Mouse (Mus musculus) embryonic stem cell, embryonic (primary cell): Measurements from ENCODE around the gene Mllt6.

ENCODE experiments used
- CTCF ChIA-PET, 4 experiments: fragments of 300-600 bp in 2 of 4; fragments of 350-600 bp in 2 of 4; sonication (Branson Sonifier 250); formaldehyde crosslinking; loops; one replicate each; lab custom pipeline; 2022; ENCODE audit warnings: inconsistent platforms in 2 of 4; lab: Charles Lee
- POLR2A ChIA-PET, 4 experiments: fragments of 300-600 bp in 2 of 4; fragments of 350-600 bp in 2 of 4; sonication (Branson Sonifier 250); formaldehyde crosslinking; loops; one replicate each; lab custom pipeline; 2022; ENCODE audit warnings: antibody characterized with exemption in 4 of 4, inconsistent platforms in 1 of 4; lab: Charles Lee

Mllt6 gene

DNA sequence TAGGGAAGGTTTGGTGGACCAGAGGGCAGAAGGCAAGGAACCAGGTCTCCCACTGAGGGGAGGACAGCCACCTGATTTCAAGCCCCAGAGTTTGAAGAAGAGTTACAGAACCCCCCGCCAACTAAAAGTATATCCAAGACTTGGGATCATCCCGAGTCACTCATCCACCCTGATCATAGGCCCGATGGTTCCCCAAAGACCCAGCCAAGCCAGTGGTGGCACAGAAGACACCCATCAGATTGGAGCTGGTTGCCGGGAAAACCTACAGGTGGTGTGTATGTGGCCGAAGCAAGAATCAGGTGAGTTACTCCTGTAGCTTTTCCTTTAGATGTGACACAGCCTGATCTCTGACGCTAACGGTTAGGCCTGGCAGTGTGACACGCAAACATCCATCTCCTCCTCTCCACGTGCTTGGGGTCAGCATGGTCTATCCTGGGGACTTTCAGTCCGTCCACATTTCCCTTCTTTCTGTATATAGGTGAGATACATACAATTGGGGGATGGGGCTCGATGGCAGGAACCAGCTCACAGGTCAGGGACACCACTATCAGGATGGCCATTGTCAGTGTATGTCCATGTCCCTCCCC is 23.2 kb downstream of the Mllt6 start:
- ChIA-PET CTCF (interaction anchor here in 3 of 4 experiments (0.5 to 2.0 kb wide), 13 partner anchors 9 to 1380 kb away, joined by 3 to 14 read pairs (median 6); no protein-coding TSS in a partner anchor), POLR2A (interaction anchor here (0.7 to 2.1 kb wide), 48 partner anchors 8 to 600 kb away, joined by 3 to 46 read pairs (median 8); partner anchors contain the start of genes Pcgf2 (in 3 of the 4), Psmb3 (in 3 of the 4), Mllt6 (in 2 of the 4) and 1700001P01Rik (in 1 of the 4))

DNA sequence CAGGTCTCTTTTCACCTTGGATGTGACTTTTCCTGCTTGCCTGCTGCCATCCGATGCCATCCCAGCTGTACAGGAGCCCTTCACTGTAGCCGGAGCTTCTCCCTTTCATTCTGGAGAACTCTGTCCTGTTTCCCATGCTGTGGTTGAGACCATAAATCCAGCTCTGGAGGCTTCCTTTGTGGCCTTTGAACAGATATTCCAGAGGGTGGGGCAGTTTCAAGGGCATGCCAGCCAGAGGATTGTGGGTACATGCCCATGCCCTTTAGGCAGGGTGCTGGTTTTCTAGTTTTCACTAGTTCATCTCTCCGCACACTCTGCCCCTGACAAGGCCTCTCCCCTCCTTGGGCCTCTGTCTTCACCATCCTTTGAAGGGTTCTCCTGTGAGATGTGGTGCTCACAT is 23.8 kb downstream of the Mllt6 start:
- ChIA-PET CTCF (interaction anchor here in 3 of 4 experiments (1.3 to 2.0 kb wide), 8 partner anchors 10 to 55 kb away, joined by 4 to 14 read pairs (median 9); no protein-coding TSS in a partner anchor), POLR2A (interaction anchor here (1.1 to 2.1 kb wide), 39 partner anchors 7 to 600 kb away, joined by 3 to 46 read pairs (median 9); partner anchors contain the start of genes Pcgf2 (in 3 of the 4), Mllt6 (in 2 of the 4), 1700001P01Rik (in 1 of the 4) and Pip4k2b (in 1 of the 4))

DNA sequence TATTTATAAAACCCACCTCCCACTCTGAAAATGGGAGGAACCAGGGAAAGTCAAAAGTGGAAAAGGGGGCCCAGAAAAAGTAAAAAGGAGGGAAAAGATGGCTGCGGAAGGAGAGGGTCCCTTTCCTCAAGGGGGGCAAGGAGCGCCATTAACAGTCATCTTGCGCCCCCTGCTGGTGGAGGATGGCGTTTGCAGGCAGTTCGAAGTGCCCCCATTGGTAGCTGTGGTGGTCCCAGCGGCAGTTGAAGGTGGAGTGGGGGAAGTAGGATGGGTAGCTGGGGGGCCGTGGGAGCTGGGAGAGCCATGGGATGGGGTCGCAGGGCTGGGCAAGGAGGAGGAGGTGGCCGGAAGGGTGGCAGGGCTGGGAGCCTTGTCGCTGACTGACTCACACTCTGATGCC is 26.6 kb downstream of the Mllt6 start:
- ChIA-PET POLR2A (interaction anchor here (0.6 to 20.0 kb wide), 12 partner anchors 9 to 88 kb away, joined by 3 to 941 read pairs (median 5); partner anchors contain the start of gene Mllt6 (in 2 of the 4)), CTCF (interaction anchor here (0.6 to 5.1 kb wide), 29 partner anchors 8 to 882 kb away, joined by 3 to 46 read pairs (median 3); partner anchors contain the start of gene Psmb3 (in 2 of the 4))

DNA sequence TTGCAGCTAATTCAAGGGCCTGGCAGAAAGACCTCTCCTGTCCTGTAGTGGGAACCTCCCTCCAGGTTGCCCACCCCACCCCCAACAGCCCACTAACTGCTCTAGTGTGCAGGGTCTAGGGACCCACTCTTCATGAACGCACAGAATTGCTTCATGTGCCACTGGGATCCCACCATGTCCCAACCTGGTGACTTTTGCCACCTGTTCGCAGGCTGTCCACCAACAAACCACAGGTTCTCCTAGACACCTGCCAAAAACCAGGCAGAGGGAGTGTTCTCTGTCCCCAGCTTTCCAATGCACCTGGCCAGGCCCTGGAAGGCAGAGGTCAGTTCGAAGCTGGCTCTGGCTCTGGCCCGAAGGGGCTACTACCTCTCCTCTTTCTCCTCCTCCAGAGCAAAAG is 31.2 kb downstream of the Mllt6 start:
- POLR2A ChIA-PET = interaction anchor here in 2 of 4 experiments (1.1 to 20.0 kb wide), 13 partner anchors 8 to 62 kb away, joined by 3 to 941 read pairs (median 9); partner anchors contain the start of genes Mllt6 (in 2 of the 2) and Psmb3 (in 2 of the 2)
- CTCF ChIA-PET = interaction anchor here in 2 of 4 experiments (1.6 to 3.0 kb wide), 2 partner anchors 50 kb away, joined by 6 to 8 read pairs; no protein-coding TSS in a partner anchor

DNA sequence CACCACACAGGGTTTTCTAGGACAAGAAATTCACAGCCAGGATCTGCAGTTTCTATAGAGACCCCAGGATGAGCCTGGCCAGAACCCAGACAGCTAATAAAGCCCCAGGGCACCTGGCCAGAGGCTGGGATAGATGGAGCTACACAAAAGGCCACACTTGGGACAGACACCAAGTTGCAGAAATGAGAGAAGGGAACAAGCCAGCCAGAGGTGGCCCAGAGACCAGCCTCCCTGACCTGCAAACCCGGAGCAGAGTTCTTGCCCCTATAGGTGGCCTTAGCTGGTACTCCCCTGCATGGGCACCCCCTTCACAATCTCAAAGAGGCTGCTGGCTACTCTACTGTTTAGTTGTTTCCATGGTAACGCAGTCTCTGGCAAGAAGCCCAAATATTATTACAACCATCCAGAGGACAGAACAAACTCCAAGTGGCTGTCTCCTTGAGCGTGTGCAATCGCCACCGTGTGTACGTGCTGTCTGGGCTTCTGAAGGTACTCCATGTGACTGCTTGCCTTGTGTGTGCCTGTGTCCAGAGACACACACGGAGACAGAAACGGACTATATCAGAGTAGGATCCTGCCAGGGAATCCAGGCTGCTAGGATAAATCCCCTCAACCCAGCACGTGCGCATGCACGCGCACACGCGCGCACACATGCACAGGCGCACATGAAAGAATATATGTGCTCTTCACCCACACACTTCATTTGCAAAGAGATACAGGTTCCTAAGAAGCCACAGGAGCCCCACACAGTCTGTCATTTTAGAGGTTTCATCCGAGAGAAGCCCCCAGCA is 31.9 kb downstream of the Mllt6 start:
- ChIA-PET POLR2A (interaction anchor here in 3 of 4 experiments (0.6 to 20.0 kb wide), 20 partner anchors 8 to 220 kb away, joined by 3 to 941 read pairs (median 8); partner anchors contain the start of genes Cisd3 (in 2 of the 3), Mllt6 (in 2 of the 3) and Psmb3 (in 2 of the 3)), CTCF (interaction anchor here in 2 of 4 experiments (0.6 to 2.1 kb wide), 5 partner anchors 29 to 129 kb away, joined by 3 to 11 read pairs (median 3); no protein-coding TSS in a partner anchor)

DNA sequence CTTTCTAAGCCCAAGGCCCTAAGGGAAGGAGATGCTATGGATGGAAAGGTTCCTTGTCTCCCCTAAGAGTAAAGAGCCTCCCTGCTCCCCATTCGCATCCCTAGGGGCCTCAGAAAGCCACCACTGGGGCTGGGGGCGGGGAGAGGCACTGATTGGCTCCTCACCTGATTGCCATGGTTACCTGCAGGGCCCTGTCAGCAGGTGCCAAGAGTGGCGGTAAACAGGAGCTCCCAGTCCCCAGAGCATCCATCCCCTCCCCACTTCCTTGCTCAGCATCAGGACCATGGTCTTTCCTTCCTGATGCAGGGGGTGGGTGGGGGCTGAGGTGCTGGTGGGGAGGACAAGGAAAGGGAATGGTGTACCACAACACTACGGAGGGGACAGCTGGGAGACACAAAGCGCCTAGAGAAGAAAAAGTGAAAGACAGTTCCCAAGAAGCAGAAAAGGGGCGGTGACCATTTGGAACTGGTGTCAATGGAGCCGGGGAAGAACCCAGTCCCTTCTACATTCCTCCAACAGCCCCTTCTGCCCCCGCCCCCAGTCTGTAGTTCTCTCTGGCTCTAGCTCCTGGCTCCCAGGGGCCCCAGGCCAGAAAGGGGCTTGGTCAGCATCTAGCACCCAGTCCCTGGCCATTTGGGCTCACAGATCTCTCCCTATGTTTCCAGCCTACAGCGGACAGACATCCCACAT is 32.6 kb downstream of the Mllt6 start:
- ChIA-PET POLR2A (interaction anchor here (0.5 to 20.0 kb wide), 30 partner anchors 9 to 268 kb away, joined by 3 to 941 read pairs (median 6); partner anchors contain the start of genes Cisd3 (in 2 of the 4), Mllt6 (in 2 of the 4) and 1700001P01Rik (in 1 of the 4)), CTCF (interaction anchor here in 2 of 4 experiments (0.6 to 2.1 kb wide), 8 partner anchors 17 to 129 kb away, joined by 3 to 11 read pairs (median 4); no protein-coding TSS in a partner anchor)

DNA sequence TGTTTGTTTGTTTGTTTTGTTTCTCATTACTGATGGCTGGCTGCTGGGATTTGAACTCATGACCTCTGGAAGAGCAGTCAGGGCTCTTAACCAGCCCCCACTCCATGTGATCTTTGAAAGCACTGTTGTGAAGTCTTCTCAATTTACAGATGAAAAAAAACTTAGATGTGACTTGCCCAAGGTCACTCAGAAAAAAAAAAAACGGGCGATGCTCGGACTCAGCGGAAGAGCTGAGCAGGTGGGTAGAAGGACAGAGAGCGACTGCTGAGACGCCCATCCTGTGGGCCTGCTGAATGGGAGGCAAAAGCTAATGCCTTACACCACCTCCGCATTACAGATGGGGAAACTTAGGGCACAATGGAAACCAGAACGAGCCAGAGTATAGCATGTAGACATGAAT is 33.5 kb downstream of the Mllt6 start:
- POLR2A ChIA-PET = interaction anchor here (0.5 to 20.0 kb wide), 36 partner anchors 10 to 269 kb away, joined by 3 to 941 read pairs (median 6); partner anchors contain the start of genes Epop (in 3 of the 4), Cisd3 (in 2 of the 4), Mllt6 (in 2 of the 4) and 1700001P01Rik (in 1 of the 4)

DNA sequence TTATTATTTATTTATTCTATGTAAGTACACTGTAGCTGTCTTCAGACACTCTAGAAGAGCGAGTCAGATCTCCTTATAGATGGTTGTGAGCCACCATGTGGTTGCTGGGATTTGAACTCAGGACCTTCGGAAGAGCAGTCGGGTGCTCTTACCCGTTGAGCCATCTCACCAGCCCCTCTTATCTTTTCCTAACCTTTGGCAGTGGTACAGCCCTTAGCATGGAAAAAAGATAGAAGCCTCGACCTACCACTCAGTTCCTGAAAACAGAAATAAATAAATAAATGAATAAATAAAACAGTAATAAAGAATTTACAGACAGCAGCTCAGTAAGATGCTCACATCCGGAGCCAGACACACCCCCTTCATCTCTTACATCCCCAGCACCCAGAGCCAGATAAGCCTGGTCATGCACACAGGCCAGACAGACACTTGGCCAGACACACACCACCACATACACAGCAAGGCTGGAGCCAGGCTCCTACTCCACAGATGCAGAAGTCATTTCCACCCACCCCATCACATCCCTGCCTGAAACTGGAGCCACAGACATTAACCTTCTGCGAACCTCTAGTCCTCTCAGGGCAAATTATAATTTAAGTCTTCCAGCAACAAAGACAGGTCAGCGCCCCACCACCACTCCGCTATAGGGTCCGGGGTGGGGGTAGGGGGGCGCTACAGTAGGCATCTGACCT is 34.1 kb downstream of the Mllt6 start:
- ChIA-PET POLR2A (interaction anchor here (0.5 to 20.0 kb wide), 54 partner anchors 8 to 316 kb away, joined by 3 to 941 read pairs (median 5); partner anchors contain the start of genes Cisd3 (in 3 of the 4), Epop (in 3 of the 4), Mllt6 (in 3 of the 4) and 1700001P01Rik (in 2 of the 4)), CTCF (interaction anchor here in 3 of 4 experiments (0.5 to 2.9 kb wide), 19 partner anchors 7 to 283 kb away, joined by 3 to 33 read pairs (median 5); partner anchors contain the start of gene Cisd3 (in 1 of the 3))

More for the DNA sequence above, 33.5 kb downstream of the Mllt6 start:
- CTCF ChIA-PET = interaction anchor here in 3 of 4 experiments (0.5 to 2.1 kb wide), 9 partner anchors 19 to 283 kb away, joined by 3 to 11 read pairs (median 5); no protein-coding TSS in a partner anchor

DNA sequence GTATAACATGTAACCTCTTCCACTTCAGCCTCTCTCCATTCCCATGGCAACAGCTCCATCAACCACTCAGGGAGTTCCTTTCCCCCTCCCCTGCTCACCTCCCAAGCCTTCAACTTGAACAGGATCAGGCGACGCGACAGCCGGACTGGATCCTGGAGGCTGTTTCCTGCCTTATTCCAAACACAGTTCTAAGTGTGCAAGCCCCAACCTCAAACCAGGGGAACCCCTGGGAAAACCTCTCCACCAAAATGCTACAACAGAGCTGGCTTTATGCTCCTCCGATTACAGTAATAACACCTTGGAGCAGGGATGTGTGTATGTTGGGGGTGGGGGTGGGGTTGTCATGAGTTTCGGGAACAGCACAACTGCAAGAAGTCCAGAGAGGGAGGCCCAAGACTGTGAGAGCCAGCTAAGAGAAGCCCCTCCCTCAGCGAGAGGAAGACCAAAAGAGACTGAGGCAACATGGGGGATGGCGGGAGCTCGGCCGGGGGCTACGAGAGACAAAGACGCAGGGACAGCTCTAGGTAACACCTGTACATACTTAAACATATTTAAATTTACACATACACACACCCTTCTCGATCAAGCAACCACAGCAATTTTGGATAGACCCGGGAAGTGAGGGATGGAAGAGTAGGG is 34.8 kb downstream of the Mllt6 start:
- CTCF ChIA-PET = interaction anchor here (0.5 to 3.0 kb wide), 39 partner anchors 8 to 263 kb away, joined by 3 to 33 read pairs (median 4); partner anchors contain the start of genes Cisd3 (in 1 of the 4) and Pip4k2b (in 1 of the 4)
- POLR2A ChIA-PET = interaction anchor here (0.5 to 20.0 kb wide), 75 partner anchors 8 to 656 kb away, joined by 3 to 941 read pairs (median 5); partner anchors contain the start of genes Cisd3 (in 4 of the 4), Epop (in 3 of the 4), Mllt6 (in 3 of the 4) and 1700001P01Rik (in 2 of the 4)

DNA sequence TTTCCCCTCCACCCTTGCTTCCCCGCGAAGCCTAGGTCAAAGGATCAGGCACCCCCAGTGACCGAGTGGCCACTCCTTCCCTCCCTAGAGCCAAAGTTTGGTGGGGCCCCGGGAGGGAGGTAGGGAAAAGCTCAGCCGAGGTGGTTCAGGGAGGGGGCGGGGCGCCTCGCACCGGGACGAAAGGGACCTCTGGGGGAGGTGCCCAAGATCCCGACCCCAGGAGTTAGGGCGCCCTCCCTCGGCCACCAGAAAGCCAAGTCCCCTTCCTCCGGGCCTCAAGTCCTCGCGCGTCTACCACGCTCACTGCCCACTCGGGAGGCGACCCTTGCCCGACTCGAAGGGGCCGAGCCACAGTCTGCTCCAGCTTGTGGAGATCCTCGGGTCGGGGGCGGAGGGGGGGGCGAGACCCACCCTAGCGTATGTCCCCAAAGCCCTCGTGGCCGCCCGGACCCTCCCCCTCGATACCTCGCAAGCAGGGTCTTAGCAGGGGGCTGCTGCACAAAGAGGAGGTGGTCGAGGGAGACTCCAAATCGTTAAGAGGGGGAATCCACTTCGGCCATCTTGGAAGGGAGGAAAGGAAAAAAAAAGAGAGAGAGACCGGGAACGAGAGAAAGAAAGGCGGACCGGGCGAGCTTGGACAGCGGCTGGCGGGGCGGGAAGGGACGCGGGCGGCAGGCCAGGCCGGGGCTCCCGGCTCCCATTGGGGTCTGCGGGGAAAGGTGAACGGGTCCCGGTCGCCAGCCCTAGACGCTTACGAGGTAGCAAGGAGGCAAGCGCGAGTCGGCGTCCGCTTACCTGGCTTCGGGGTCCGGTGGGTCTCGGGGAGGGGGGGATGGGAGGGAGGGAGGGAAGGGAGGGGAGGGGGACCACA is 35.8 kb downstream of the Mllt6 start:
- CTCF ChIA-PET = interaction anchor here (0.5 to 3.0 kb wide), 46 partner anchors 9 to 728 kb away, joined by 3 to 33 read pairs (median 4); partner anchors contain the start of genes Cisd3 (in 1 of the 4) and Pip4k2b (in 1 of the 4)
- POLR2A ChIA-PET = interaction anchor here (0.5 to 20.0 kb wide), 92 partner anchors 8 to 1227 kb away, joined by 3 to 941 read pairs (median 5); partner anchors contain the start of genes Cisd3 (in 4 of the 4), Epop (in 3 of the 4), Mllt6 (in 3 of the 4) and 1700001P01Rik (in 2 of the 4)

DNA sequence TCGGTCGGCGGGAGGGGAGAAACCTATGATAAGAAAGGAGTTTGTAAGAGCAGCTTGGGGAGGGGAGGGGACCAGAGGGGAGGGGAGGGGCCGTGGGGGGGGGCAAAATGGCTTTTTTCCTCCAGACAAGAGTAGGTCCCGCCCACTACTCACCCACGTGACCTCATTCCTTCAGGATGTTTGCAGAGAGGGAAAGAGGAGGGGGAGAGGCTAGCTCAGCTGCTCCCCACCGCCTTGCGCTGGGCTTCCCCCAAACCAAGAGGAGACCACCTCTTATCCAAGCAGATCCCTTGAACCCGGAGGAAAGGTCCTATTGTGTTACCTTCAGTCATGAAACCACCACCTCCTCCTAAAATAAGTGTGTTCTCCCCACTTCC is 36.4 kb downstream of the Mllt6 start:
- POLR2A ChIA-PET = interaction anchor here (0.6 to 20.0 kb wide), 63 partner anchors 10 to 722 kb away, joined by 3 to 941 read pairs (median 6); partner anchors contain the start of genes Cisd3 (in 4 of the 4), Mllt6 (in 3 of the 4), Rpl23 (in 3 of the 4) and 1700001P01Rik (in 2 of the 4)
- CTCF ChIA-PET = interaction anchor here in 3 of 4 experiments (0.5 to 3.0 kb wide), 21 partner anchors 10 to 729 kb away, joined by 3 to 33 read pairs (median 5); partner anchors contain the start of gene Cisd3 (in 1 of the 3)

DNA sequence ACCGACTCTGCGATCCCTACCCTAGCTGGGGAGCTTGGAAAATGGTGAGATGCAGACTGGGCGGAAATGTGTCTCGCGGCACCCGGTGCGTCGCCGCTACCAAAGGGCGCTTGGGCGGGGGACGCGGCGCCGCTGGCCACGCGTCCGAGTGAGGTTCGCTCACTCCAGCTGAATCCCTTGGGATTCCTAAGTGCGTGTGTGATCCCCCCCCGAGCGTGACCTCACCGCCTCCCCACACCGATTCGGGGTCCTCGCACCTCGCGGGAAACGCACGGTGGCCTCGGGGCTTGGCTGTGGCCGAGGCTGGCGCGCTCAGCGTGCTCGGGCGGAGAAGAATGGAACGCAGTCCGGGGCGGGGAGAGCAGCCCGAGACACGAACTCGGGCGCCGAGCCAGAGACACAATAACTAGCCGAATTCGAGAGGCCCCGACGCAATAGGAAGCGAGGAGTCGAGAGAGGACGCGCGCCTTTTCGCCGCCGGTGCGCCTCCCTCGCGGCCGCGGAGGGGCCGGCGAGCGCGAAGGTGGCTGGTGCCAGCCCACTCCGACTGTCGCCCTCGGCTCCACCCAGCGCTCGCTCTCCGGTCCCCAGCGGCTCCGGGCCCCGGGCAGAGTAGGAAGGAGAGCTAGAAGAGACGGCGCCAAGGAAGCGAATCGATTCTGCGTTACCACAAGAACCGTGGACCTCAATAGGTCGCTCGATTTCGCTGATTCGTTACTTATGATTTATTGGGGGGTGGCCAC is 37.0 kb downstream of the Mllt6 start, which contains the start of gene Pcgf2:
TSS of gene Pcgf2 (minus strand) at position 495 of the 743 bp plus-strand sequence.
- ChIA-PET CTCF (interaction anchor here (0.5 to 3.0 kb wide), 18 partner anchors 22 to 729 kb away, joined by 3 to 33 read pairs (median 4); no protein-coding TSS in a partner anchor), POLR2A (interaction anchor here (0.6 to 20.0 kb wide), 66 partner anchors 11 to 1413 kb away, joined by 3 to 941 read pairs (median 5); partner anchors contain the start of genes Cisd3 (in 4 of the 4), Mllt6 (in 3 of the 4), Epop (in 2 of the 4) and Rpl23 (in 2 of the 4))
